Mouse (Mus musculus) erythroblast, embryonic 14.5 days (primary cell): Measurements from ENCODE around the gene Col5a1. TPM values are rescaled to one million over a fixed set of nuclear protein-coding genes. Genes with fewer than 3 reads are reported as not detected.

Experiments used
- H3K27me3 ChIP-seq: 2 replicates; pipeline ENCODE4 v1.6.1; 2012; ENCODE audit warnings: inconsistent platforms; ENCODE audit not compliant: control insufficient read depth
- H3K36me3 ChIP-seq: 2 replicates; pipeline ENCODE4 v1.6.1; 2012; ENCODE audit warnings: mild to moderate bottlenecking, inconsistent platforms; ENCODE audit not compliant: control insufficient read depth
- H3K4me1 ChIP-seq: 2 replicates; pipeline ENCODE4 v1.6.1; 2012; ENCODE audit warnings: inconsistent platforms; ENCODE audit not compliant: control insufficient read depth
- H3K4me3 ChIP-seq: replicated peaks from 2 replicates; pipeline ENCODE3; 2012; ENCODE audit warnings: moderate library complexity, mild to moderate bottlenecking, inconsistent platforms
- H3K9me3 ChIP-seq: 2 replicates; pipeline ENCODE4 v1.6.1; 2012; ENCODE audit warnings: low read length, inconsistent platforms, mixed read lengths; ENCODE audit not compliant: control insufficient read depth
- GATA1 ChIP-seq: IDR thresholded peaks from 2 replicates; pipeline ENCODE4 v1.6.1; 2012; ENCODE audit warnings: low read length, inconsistent platforms, mixed read lengths
- TAL1 ChIP-seq: IDR thresholded peaks from 3 replicates; pipeline ENCODE4 v1.6.1; 2012; ENCODE audit warnings: low read length, inconsistent platforms, mixed read lengths
- polyA plus RNA-seq: library from polyadenylated mRNA; stranded (reverse); fragments of >175 nt; gene quantifications from 2 replicates; pipeline ENCODE4 v1.2.3, GENCODE M21; 2012

The Col5a1 gene
- polyA plus RNA-seq, 1 experiment, result 1.2 TPM

DNA sequence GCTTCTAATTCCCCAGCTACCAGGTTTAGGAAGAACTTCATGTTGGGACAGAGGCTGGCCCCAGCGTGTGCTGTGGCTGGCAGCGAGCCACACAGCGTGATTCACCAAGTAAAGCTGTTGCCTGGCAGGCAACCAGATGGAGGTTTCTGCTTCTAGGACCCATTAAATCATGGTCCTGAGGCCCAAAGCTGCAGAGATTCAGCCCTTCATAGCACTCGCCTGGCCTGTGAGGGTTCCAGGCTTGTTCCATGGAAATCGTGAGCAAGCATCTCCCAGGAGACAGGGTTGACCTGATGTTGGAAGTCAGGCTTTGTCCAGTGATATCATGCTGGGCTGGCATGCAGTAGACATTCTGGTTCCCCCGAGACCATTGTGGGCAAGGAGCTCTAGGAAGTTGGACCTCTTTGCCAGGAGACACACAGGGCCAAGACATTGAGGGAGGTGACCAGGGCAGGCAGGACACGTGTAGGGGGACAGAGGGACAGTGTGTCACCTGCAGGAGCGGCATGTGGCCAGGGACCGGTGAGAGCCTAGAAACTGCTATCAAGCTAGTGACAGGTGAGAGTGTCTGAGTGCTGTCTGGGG is 50.5 kb downstream of the Col5a1 start:
- no peaks in the 10 kb centered on the region for H3K27me3 ChIP-seq
- TF ChIP-seq GATA1, result no peak
- TF ChIP-seq TAL1, result no peak
- H3K4me3 ChIP-seq, result no peak overlapping the region
- no peaks in the 10 kb centered on the region for H3K36me3 ChIP-seq
- no peaks in the 10 kb centered on the region for H3K9me3 ChIP-seq
- H3K4me1 ChIP-seq, result no peaks in the 10 kb centered on the region

DNA sequence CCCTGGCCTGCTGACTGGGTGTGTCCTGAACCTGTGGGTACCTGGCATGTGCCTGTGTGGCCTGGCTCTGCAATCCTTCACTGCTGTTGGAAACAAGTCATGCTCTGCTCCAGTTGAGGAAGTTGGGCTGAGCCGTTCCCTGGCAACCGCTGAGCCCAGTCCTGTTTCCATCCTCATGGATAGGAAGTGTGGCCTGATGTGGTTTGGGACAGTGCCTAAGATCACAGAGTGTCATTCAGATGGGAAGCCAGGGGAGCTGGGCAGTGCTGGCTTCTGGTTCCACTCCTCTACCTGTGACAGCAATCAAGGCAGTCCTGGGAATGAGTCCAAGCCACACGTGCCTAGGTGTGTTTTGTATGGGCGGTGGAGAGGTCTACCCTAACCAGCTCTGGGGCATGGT is 53.2 kb downstream of the Col5a1 start:
- no peaks in the 10 kb centered on the region for H3K9me3 ChIP-seq
- no peaks in the 10 kb centered on the region for H3K4me1 ChIP-seq
- H3K27me3 ChIP-seq, result no peaks in the 10 kb centered on the region
- no peaks in the 10 kb centered on the region for H3K36me3 ChIP-seq
- no peak overlapping the region for H3K4me3 ChIP-seq
- no peak for TF ChIP-seq TAL1
- no peak for TF ChIP-seq GATA1

DNA sequence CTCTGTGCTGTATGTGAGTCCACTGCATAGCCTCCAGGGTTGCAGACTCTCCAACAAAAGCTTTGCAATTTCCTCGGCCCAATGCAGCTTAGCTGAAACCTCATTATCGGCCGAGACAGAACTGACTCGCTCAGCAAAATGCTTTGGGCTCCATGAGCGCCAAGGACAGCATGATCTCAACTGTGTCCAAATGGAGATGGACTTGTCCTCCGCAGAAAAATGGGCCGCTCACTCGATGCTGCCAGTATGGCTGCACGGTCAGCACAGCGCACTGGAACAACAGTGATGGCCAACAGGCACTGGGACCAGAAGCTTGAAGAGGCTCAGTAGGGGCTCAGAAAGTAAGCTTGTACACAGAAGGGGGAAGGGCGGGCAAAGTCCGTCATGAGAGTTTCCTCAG is 53.9 kb downstream of the Col5a1 start:
- H3K4me1 ChIP-seq, result no peaks in the 10 kb centered on the region
- H3K36me3 ChIP-seq, result no peaks in the 10 kb centered on the region
- H3K27me3 ChIP-seq, result no peaks in the 10 kb centered on the region
- no peak overlapping the region for H3K4me3 ChIP-seq
- no peak for TF ChIP-seq GATA1
- TF ChIP-seq TAL1, result no peak
- H3K9me3 ChIP-seq, result no peaks in the 10 kb centered on the region

DNA sequence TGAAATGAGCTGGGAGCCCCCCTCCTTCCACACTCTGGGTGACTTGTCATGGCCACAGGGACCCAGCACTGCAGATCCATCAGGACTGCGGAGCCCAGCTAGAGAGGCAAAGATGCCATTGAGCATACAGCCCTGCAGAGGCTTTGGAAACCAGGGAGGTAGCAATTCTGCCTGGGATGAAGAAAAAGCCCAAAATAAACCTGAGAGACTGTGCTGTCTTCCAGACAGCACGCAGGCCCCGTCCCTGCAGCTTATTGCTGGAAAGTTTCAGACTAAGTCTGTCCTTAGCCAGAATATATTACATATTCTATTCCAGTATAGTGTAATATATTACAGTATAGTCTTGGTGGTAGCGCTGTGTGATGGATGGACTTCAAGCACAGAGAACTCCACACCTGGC is 61.0 kb downstream of the Col5a1 start:
- Histone ChIP-seq H3K27me3 (no peaks in the 10 kb centered on the region; the same call in 1 of the 2 replicates), H3K9me3 (no peaks in the 10 kb centered on the region), H3K36me3 (no peaks in the 10 kb centered on the region), H3K4me1 (no peaks in the 10 kb centered on the region), H3K4me3 (no peak overlapping the region)
- TF ChIP-seq GATA1 (no peak), TAL1 (no peak)

DNA sequence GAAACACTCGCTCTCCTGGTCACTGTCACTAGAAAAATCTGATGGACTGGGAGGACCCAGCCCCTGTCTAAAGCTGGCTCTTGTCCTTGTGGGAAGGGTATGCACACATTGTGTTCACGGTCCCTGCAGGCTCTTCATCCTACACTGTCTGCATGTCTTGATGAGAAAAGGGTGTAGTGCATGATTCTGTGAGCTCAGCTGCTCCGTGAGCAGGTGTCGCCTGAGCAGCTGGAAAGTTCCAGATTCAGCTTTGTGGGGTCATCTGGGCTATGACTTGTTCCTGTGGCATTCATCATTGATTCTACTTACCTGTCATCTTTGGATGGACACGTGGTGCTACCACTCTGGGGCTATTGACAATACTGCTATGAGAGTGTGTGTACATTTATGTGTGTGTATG is 61.7 kb downstream of the Col5a1 start:
- Histone ChIP-seq H3K4me3 (no peak overlapping the region), H3K27me3 (no peaks in the 10 kb centered on the region; the same call in 1 of the 2 replicates), H3K4me1 (no peaks in the 10 kb centered on the region), H3K36me3 (no peaks in the 10 kb centered on the region), H3K9me3 (no peaks in the 10 kb centered on the region)
- TF ChIP-seq TAL1, result no peak
- TF ChIP-seq GATA1, result no peak

DNA sequence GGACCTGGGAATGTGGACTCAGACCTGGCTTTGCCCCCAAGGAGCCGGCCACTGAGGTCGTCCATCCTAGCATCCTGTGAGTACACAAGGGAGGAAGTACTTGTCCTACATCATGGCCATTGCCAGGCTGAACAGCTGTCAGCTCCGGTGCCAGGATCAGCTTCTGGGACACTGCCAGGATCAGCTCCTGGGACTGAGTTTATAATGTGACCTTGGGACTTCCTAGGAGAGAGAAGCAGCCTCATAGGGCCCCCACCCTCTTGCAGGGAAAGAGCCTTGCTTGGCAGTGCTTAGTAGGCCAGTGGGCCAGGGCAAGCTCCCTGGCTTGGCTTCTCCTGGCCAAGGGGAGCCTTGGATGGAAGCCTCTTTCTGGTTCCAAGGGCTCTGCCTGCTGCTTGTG is 67.6 kb downstream of the Col5a1 start:
- TF ChIP-seq TAL1 (no peak), GATA1 (no peak)

DNA sequence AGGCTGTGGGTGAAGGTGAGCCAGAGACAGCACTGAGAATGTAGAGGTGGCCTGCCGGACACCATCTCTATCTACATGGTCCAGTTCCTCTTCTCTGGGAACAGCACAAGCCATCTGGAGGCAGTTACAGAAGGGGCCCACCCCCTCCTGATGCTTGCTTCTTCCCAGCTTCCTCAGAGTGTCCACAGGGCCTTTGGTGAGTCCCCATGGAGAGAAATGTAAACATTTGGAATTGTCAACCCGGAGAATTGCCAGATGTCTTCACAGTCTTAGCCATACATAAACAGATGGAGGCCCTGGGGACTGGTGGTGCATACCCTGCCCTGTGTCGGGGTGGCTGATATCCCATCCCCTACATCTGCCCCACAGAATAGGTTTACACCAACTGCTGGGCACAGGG is 68.7 kb downstream of the Col5a1 start:
- Histone ChIP-seq H3K9me3 (no peaks in the 10 kb centered on the region), H3K4me1 (peaks cover 3% of the 10 kb centered on the region; the same call in 1 of the 2 replicates), H3K36me3 (no peaks in the 10 kb centered on the region), H3K27me3 (no peaks in the 10 kb centered on the region; the same call in 1 of the 2 replicates), H3K4me3 (no peak overlapping the region)
- no peak for TF ChIP-seq GATA1
- TF ChIP-seq TAL1, result no peak

More for the DNA sequence above, 67.6 kb downstream of the Col5a1 start:
- Histone ChIP-seq H3K4me3 (no peak overlapping the region), H3K4me1 (peaks cover 3% of the 10 kb centered on the region; the same call in 1 of the 2 replicates), H3K27me3 (no peaks in the 10 kb centered on the region; the same call in 1 of the 2 replicates), H3K36me3 (no peaks in the 10 kb centered on the region), H3K9me3 (no peaks in the 10 kb centered on the region)

DNA sequence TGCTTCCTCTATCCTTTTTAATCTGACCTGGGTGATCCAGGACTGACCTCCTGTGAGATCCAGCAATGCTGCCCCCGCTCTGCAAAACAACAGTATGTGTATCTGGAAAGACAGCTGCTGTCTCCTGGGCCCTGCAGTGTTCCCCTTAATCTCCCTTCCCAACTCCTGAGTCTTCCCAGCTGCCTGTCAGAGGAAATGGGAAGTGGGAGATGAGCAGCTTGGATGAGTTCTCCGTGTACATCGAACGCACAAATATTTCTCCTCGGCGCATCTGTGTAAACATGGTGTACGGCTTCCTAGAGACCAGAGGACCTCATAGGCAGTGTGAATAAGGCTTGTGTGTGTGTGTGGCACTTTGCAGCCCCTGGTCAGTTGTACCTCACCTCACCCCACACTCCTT is 70.5 kb downstream of the Col5a1 start:
- Histone ChIP-seq H3K9me3 (no peaks in the 10 kb centered on the region), H3K4me3 (no peak overlapping the region), H3K27me3 (no peaks in the 10 kb centered on the region), H3K36me3 (no peaks in the 10 kb centered on the region), H3K4me1 (peaks cover 3% of the 10 kb centered on the region; the same call in 1 of the 2 replicates)
- TF ChIP-seq TAL1 (no peak), GATA1 (no peak)

DNA sequence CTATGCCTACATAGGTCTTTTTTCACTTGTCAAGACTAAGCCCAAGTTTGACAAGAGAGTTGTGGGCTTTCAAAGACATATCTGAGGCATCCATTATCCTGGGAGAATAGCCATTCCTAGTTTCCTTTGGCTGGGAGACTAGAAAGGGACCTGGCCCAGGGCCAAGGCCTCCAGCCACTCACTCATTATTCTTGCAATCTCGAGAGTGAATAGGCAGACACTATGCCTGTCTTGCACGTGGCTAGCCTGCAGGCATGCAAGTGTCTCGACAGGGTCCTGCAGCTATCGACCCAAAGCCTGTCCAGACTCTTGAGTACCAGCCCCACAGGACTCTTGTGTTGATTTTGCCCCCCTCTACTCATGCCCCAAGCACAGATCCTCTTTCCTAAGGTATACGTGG is 71.0 kb downstream of the Col5a1 start:
- H3K27me3 ChIP-seq, result no peaks in the 10 kb centered on the region

DNA sequence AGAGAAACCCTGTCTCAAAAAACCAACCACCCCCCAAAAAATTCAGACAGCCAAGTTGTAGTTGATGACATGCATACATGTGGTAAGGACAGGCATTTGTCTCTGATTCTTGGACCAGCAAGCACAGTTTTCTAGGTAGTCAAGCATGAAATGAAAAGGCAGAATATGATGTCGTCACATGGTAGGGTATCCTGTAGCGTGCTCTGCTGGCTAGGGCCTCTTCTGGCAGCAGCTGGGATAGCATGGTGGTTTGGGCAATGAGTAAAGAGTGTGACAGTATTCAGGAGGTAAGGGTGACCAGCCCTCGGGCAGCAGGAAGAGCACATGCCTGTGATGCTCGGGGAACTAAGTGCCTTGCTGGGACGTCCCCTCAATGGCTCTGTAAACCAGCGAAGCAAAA is 73.0 kb downstream of the Col5a1 start:
- Histone ChIP-seq H3K36me3 (no peaks in the 10 kb centered on the region), H3K4me3 (no peak overlapping the region), H3K9me3 (no peaks in the 10 kb centered on the region), H3K4me1 (no peaks in the 10 kb centered on the region; the same call in 1 of the 2 replicates), H3K27me3 (no peaks in the 10 kb centered on the region)
- TF ChIP-seq TAL1, result no peak
- no peak for TF ChIP-seq GATA1

More for the DNA sequence above, 71.0 kb downstream of the Col5a1 start:
- Histone ChIP-seq H3K4me1 (peaks cover 3% of the 10 kb centered on the region; the same call in 1 of the 2 replicates), H3K36me3 (no peaks in the 10 kb centered on the region), H3K4me3 (no peak overlapping the region), H3K9me3 (no peaks in the 10 kb centered on the region)
- TF ChIP-seq TAL1 (no peak), GATA1 (no peak)
